Mouse (Mus musculus): ENCODE measurements at regions not wholly inside any gene's neighbourhood (a gene's known extent, or its start where the extent isn't known, plus 50 kb on each side); places are given as distances from the start of the nearest gene placed in this dataset.
A peak's percentile ranks its signal among the peaks of the same experiment; 100 is the strongest.

DNA sequence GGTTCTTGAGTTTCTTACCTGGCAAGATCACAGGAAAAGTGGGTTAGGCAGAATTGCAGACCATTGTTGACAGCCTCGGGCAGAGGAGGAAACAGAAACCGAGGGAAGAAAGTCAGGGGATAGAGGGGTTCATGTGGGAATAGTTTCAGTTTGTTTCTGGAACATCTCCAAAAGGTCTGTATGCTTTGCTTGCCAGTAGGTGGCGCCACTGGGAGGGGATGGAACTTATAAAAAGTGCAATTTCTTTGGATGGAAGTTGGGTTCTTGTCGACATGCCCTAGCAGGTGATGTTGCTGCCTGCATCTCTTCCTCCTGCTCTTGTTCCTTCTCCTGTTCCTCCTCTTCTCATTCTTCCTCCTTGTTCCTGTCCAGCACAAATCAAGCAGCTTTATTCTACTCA, 94.3 kb upstream of the Arrdc4 start:
- TF ChIP-seq CTCF (conservative IDR thresholded peaks at IDR 0.05; ENCODE audit: low read length) (peak; percentile 44), NANOG (IDR thresholded peaks at IDR 0.05; ENCODE audit: borderline replicate concordance, low read length) (no peak)
